Mouse (Mus musculus): ENCODE results near the gene Rad51c.

Gene Rad51c

DNA sequence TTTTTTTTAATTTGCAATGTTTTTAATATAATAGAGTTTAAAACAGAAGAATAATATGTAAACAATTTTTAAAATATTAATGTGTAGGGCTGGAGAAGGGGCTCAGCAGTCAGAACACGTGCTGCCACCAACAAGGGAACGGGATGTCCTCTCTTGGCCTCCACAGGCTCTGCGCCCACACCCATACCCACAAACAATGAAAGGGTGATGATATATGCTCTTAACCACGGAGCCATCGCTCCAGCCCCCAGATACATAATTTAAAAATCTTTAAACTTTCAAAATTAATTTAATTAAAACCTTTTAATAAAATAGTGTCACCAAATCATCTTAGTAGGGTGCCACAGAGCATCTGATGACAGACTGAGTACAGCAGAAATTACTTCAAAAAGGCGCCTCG, 37.7 kb downstream of the Rad51c start:
- no peak for DNase-seq (ENCODE audit: low spot score)

- DNase-seq (ENCODE audit: low spot score), result no peak
Measured at GRCm38 (mm10) chr11:87365120-87365519, 39.6 kb downstream of the Rad51c start.

GRCm38 (mm10) chr11:87359262-87359612, 45.5 kb downstream of the Rad51c start:
- DNase-seq (ENCODE audit: low spot score), result no peak

GRCm38 (mm10) chr11:87358331-87359261, 46.2 kb downstream of the Rad51c start, which contains the start of gene Ppm1e:
Ppm1e (minus strand) TSS chr11:87359023.
- DNase-seq (ENCODE audit: low spot score), result peak; percentile 57

- no peak for DNase-seq (ENCODE audit: low spot score)
Measured at GRCm38 (mm10) chr11:87357317-87358300, 47.1 kb downstream of the Rad51c start.

DNA sequence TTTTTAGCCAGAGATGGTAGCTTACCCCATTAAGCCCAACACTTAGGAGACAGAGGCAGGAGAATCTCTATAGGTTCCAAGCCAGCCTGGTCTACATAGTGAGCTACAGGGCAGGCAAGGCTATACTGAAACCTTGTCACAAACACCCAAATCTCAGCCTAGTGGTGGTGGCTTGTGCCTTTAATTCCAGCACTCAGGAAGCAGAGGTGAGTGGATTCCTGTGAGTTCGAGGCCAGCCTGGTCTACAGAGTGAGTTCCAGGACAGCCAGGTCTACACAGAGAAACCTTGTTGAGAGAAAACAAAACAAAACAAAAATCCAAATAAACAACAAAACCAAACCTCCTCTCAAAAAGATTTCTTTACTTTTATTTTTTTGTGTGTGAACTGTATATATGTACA, 49.9 kb downstream of the Rad51c start:
- no peak for DNase-seq (ENCODE audit: low spot score)

DNA sequence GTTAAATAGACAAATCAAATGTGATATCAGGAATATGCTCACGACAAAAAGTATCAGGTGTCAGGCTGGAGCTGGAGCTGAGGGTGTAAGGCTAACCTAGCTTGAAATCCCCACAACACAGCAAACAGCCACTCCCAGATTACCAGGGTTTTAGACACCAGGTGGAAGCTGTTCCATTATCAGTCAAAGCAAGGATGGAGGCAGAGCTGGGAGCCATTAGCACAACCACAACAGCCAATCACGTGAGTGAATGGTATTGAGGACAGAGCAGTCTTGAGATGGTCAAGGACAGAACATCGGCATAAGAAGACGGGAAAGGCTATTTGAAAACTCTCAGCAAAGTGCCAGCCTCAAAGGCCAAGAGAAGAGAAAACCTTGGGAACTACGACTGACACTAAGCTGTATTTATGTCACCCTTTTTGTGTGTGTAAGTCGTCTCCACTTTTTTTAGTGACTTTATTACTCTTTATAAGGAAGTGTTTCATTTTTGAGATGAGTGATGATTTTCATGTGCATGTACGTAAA, 51.0 kb downstream of the Rad51c start:
- no peak for DNase-seq (ENCODE audit: low spot score)

Measured in ovary, postnatal 14 days (tissue).